Comparison of ENCODE assay signal across 8 mouse cellular contexts in the genomic region with DNA sequence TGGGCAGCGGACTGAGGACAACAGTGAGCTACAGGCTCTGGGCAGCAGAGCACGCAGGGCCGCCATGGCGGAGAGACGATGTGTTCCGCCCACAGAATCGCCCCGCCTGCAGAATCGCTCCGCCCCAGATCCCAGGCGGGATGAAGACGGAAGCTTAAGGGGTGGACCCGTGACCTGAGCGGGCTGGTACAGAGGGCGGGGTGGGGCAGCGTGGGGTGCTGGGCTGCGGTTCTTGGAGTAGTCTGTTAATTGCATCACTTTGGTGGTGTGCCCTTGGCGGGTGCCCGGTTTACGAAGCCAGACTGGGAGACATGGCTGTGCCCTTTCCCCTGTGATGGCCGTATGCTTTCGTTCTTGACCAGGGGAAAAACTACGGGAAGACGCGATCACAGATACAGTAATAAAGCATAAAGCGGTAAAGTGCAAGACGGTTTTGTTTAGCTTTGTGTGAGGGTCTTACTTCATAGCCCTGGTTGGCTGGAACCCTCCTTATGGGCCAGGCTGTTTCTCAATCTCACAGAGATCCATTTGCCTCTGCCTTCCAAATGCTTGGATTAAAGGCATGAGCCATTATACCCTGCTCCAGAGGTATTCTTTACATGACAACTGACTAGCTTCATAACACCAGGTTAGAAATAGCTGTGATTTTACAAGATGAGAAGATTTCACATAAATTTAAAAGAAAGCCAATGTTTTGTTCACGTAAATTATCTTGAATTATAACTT. TPM values are rescaled to one million over a fixed set of nuclear protein-coding genes. Genes with fewer than 3 reads are reported as not detected.
DNase-seq lines count a peak whose midpoint lies in the region; ATAC-seq and TF ChIP-seq lines count a peak whose summit lies in the region.

A gene (minus strand): TSS at position 148 of the 726 bp plus-strand sequence.

- H3K4me1 ChIP-seq in embryonic facial prominence, embryonic 12.5 days: peaks cover 4% of the 10 kb centered on the region; the same call in 1 of the 2 replicates
- H3K4me1 ChIP-seq in midbrain, embryonic 11.5 days (ENCODE audit: control insufficient read depth, insufficient read depth, low read length): 0 out of 2 replicates have a peak, but pooled peaks cover 4% of the 10 kb centered on the region
- H3K4me1 ChIP-seq in small intestine, adult 2 months (ENCODE audit: control insufficient read depth, insufficient read depth, insufficient read length, low read length): peaks cover 7% of the 10 kb centered on the region; the same call in 1 of the 2 replicates

- H3K27ac ChIP-seq in embryonic facial prominence, embryonic 12.5 days: peak within 1 kb of the TSS; percentile 72
- H3K27ac ChIP-seq in midbrain, embryonic 11.5 days (ENCODE audit: low read depth, low read length): no peak within 1 kb of the TSS
- peak within 1 kb of the TSS; percentile 96 for H3K27ac ChIP-seq in small intestine, adult 2 months (ENCODE audit: insufficient read depth, low read depth, low read length)

- no peaks in the 10 kb centered on the region for H3K9me3 ChIP-seq in embryonic facial prominence, embryonic 12.5 days
- no peaks in the 10 kb centered on the region for H3K9me3 ChIP-seq in midbrain, embryonic 11.5 days (ENCODE audit: control insufficient read depth, low read length)

- peaks cover 14% of the 10 kb centered on the region for H3K36me3 ChIP-seq in embryonic facial prominence, embryonic 12.5 days
- no peaks in the 10 kb centered on the region for H3K36me3 ChIP-seq in midbrain, embryonic 11.5 days (ENCODE audit: control insufficient read depth, insufficient read depth, low read length)
- peaks cover 14% of the 10 kb centered on the region for H3K36me3 ChIP-seq in small intestine, adult 2 months (ENCODE audit: control insufficient read depth, insufficient read depth, low read length)

- DNase-seq in 3134 (ENCODE audit: extremely low read depth, insufficient read length, low spot score): peak; percentile 95
- peak; percentile 91 for DNase-seq in adrenal gland, postnatal 25 days
- peak; percentile 93 for DNase-seq in kidney, adult 11 months
- DNase-seq in left cerebral cortex, postnatal 4 days: peak; percentile 89
- peak; percentile 96 for DNase-seq in midbrain, embryonic 11.5 days (ENCODE audit: low spot score, missing footprints)

- no peaks in the 10 kb centered on the region for H3K27me3 ChIP-seq in embryonic facial prominence, embryonic 12.5 days
- H3K27me3 ChIP-seq in midbrain, embryonic 11.5 days (ENCODE audit: control insufficient read depth, insufficient read depth, low read length): no peaks in the 10 kb centered on the region
- H3K27me3 ChIP-seq in small intestine, adult 2 months (ENCODE audit: control insufficient read depth, insufficient read depth, low read length): no peaks in the 10 kb centered on the region

- no peak for TF ChIP-seq CTCF in small intestine, adult 2 months (IDR thresholded peaks at IDR 0.05; ENCODE audit: extremely low read depth, insufficient read length, insufficient replicate concordance, low read depth, low read length)

- intact Hi-C loops in left cerebral cortex, postnatal 4 days (cut with DNase I): no loop called here

- H3K4me3 ChIP-seq in embryonic facial prominence, embryonic 12.5 days: peak within 1 kb of the TSS; percentile 74
- H3K4me3 ChIP-seq in midbrain, embryonic 11.5 days (ENCODE audit: low read depth, low read length): peak within 1 kb of the TSS; percentile 71
- H3K4me3 ChIP-seq in small intestine, adult 2 months (ENCODE audit: low read depth, low read length): peak within 1 kb of the TSS; percentile 75

- peak within 1 kb of the TSS; percentile 65 for H3K4me2 ChIP-seq in embryonic facial prominence, embryonic 12.5 days (replicated peaks)
- peak within 1 kb of the TSS; percentile 91 for H3K4me2 ChIP-seq in midbrain, embryonic 11.5 days

- WGBS in embryonic facial prominence, embryonic 12.5 days: 4% methylated on average over 28 of the region's 28 CpGs
- WGBS in midbrain, embryonic 11.5 days: 4% methylated on average over 28 of the region's 28 CpGs
- WGBS in small intestine, adult 2 months: 3% methylated on average over 28 of the region's 28 CpGs

- peak within 1 kb of the TSS; percentile 73 for H3K9ac ChIP-seq in embryonic facial prominence, embryonic 12.5 days
- peak within 1 kb of the TSS; percentile 80 for H3K9ac ChIP-seq in midbrain, embryonic 11.5 days (ENCODE audit: low read length)

- peak; percentile 87 for ATAC-seq in embryonic facial prominence, embryonic 12.5 days (ENCODE audit: insufficient number of reproducible peaks, insufficient read depth, low FRiP score, low TSS enrichment)
- ATAC-seq in granulocyte monocyte progenitor cell, adult 5-6 weeks (replicated peaks; ENCODE audit: poor library complexity, severe bottlenecking): peak; percentile 86
- peak; percentile 96 for ATAC-seq in midbrain, embryonic 11.5 days (ENCODE audit: low FRiP score)

- TF ChIP-seq POLR2A in small intestine, adult 2 months (IDR thresholded peaks at IDR 0.05; ENCODE audit: low read depth, low read length): peak; percentile 85

RNA-seq across cellular contexts. Expression of the gene that starts here (rescaled TPM):
- total RNA-seq in adrenal gland, postnatal 25 days (2021): 435 and 524 TPM in 2 replicates
- polyA plus RNA-seq in embryonic facial prominence, embryonic 12.5 days (2016; fragmentation: Nextera tagmentation; extraction: Ambion mirVana): 172 and 173 TPM in 2 replicates
- 97.4 and 109 TPM in 2 replicates for total RNA-seq in granulocyte monocyte progenitor cell, adult 5-6 weeks (2014; fragmentation: Nextera tagmentation)
- 107 and 150 TPM in 2 replicates for total RNA-seq in granulocyte monocyte progenitor cell, adult 5-6 weeks (2017)
- total RNA-seq in left cerebral cortex, postnatal 4 days (2021): 10 to 100 TPM; 55.1 to 59.6 TPM
- 163 and 178 TPM in 2 replicates for polyA plus RNA-seq in midbrain, embryonic 11.5 days (2014; fragmentation: Nextera tagmentation; extraction: Ambion mirVana)
- 47.4 and 48.1 TPM in 2 replicates for polyA plus RNA-seq in small intestine, adult 2 months (2012; rRNA removed)
